Mouse (Mus musculus) left cerebral cortex, postnatal 10 days (tissue): ENCODE data around the gene Slc30a7. TPM values are rescaled to one million over a fixed set of nuclear protein-coding genes. Genes with fewer than 3 reads are reported as not detected.
A peak's percentile ranks its signal among the peaks of the same experiment; 100 is the strongest.

Experiments used
- DNase-seq, 2 experiments: peaks; one replicate each; pipeline ENCODE4 v3.0.0; 2021 to 2022; ENCODE audit warnings: low spot score in 2 of 2, mixed read lengths in 1 of 2; ENCODE audit errors: extremely low spot score in 1 of 2
- intact Hi-C: fragments of 180-260 bp; cut with DNase I; formaldehyde crosslinking; loops from one replicate; pipeline ENCODE4 v1.15.1; 2025
- microRNA-seq: library from miRNA; unstranded; fragments of <30 nt; microRNA quantifications from one replicate; pipeline ENCODE4 v1.2.0, GENCODE M21; 2022
- total RNA-seq, 2 experiments: library from RNA; stranded (reverse); gene quantifications; 2 replicates each; pipeline ENCODE4 v1.2.3; 2021

Gene Slc30a7
- total RNA-seq, 2 experiments from 2014 or later, result 24.8 to 31.7 TPM

DNA sequence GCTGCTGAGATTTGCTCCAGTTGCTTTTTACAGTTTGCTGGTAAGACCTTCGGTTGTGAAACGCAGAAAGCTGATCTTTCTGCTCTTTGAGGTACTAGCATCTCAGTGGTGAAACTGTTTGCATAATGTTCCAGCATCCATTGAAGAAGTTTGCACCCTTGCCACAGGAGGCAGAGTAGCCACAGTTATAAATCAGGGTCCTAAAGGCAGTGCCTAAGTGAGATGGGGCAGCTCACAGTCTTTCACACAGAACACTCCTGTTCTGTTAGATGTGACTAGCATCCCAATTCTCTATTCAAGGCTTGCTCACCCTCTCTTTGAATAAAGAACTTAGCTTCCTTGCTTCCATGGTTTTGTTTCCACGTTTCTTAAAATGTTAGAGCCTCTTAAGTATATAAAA is 102.1 kb downstream of the Slc30a7 start:
- DNase-seq, result peak in 1 of 2 experiments; percentile 11
- intact Hi-C loops, result no loop called here

DNA sequence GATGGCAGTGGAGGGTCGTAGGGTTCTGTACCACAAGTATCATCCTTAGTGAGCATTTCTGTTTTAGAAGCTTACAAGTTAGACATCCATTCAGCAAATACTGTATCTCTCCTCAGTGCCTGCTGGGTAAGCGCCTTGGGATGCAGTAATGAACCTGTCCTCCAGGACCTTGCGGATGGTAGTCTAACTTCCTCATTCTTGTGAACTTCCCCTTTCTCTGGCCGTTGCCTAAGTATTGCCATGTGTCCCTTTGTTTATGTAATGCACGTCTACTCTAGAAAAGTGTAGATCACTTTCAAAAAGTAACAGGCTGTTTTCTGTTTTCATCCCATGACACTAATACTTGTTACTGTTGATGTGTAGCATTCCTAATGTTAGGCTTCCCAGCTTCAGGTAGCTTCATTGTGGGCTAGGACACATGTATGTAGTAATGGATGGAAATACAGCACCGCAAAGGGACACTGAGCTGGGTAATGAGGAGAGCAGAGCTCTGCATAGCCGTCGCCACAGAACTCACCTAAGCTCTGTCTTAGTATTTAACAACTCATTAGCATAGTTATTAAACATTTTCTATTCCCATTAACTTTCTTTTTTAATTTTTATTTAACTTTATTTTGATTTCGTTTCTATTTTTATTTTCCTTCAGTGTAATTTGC is 104.8 kb downstream of the Slc30a7 start:
- intact Hi-C loops, result no loop called here
- no peak for DNase-seq

DNA sequence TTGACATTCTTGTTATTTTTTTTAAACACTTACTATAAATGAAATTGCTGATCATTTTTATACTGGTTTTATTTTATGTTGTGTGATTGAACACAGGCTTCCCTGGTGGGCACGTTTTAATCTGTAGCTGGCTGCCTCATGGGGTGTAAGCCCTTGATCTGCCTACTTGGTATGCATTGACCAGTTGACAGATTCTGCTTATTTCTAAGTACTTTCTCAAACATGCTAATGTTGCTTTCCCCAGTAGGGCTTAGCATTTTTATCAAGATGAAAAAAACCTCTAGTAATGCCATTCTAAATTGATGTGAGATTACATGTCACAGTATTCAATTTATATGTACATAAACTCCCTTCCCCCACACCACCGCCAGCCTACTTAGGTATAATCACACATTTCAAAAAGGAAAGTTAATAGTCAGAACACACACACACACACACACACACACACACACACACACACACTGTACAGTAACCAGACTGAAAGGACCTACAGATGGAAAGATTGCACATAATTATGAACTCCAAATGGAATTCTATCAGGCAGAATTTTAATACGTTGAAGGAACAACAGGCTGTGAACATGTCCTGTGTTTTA is 108.8 kb downstream of the Slc30a7 start:
- DNase-seq, result no peak
- intact Hi-C loops, result no loop called here

DNA sequence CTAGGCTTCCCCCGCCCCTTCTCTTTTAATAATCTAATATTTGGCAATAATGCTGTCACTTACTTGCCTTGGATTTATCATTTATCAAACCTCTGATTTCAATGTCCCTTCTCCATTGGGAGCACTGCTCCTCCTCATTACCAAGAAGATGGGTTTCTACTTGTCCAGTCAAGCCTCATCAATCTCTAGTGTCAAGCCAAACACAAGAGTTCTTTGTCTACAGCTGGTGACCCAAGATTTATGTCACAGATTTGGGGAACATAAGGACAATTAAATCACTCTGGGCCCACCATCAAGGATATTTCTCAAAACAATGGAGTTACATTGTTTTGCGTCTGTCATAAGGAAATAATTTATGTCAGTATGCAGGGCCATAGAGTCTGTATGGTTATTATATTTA is 114.0 kb downstream of the Slc30a7 start:
- no peak for DNase-seq
- intact Hi-C loops, result no loop called here

DNA sequence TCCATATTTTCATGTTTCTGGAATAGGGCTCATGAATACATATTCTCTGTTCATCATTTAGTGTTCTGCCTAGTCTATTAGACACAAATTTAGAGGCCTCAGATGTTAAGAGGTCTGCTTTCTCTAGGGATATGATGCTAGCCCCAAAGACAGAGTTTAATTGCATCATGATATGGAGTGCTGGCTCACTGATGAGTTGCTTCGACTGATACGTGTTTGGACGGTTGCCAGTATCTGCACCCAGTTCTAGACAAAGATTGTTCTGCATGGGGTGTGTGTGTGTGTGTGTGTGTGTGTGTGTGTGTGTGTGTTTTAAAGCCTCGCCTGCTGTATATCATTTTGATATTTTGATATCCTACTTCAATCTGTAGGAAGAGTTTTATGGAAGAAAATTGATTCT is 114.9 kb downstream of the Slc30a7 start:
- no peak for DNase-seq
- intact Hi-C loops, result no loop called here

Small RNA genes within 50 kb of the gene (microRNA-seq; reads per million reads assigned to microRNA genes)
- gene Mir669n, result not detected

Other genes with a start within 250 kb of the Slc30a7 start
- gene Dph5, start 119.6 kb downstream of the Slc30a7 start, total RNA-seq, result 10 to 100 TPM; 12.9 to 13.6 TPM
- gene Extl2, start 56 bp upstream of the Slc30a7 start, total RNA-seq, result 10 to 100 TPM; 62.4 to 67.1 TPM
- 10 to 100 TPM; 37.6 to 39.3 TPM for gene Vcam1, start 122.3 kb upstream of the Slc30a7 start, total RNA-seq
- 10 to 100 TPM; 58.0 to 83.2 TPM for gene Gpr88, start 246.1 kb upstream of the Slc30a7 start, total RNA-seq